Mouse (Mus musculus): ENCODE measurements around the gene Ddrgk1. TPM values are rescaled to one million over a fixed set of nuclear protein-coding genes. Genes with fewer than 3 reads are reported as not detected.

Ddrgk1 gene
- total RNA-seq, 1 experiment, result 60.1 TPM

DNA sequence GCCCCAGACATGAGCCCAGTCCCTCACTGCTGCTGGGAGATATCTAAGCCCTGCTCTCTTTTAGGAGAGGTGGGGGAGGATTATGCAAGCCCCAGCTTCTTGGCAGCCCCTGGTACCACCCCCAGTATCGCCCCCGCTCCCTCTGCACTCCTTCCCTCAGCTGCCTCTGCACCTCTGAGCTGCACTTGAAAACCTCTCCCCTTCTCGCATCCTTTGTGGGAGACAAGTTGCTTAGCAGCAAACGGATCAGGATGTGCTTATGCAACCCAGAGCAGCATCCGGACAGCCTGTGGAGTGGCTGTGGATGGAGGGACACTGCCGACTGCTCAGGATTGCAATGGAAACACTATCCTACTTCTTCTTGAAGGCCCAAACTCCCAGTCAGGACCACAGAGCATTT, 6.9 kb downstream of the Ddrgk1 start:
- Histone ChIP-seq H3K27ac (ENCODE audit: insufficient read depth, low read depth, low read length, poor library complexity, severe bottlenecking) (no peak overlapping the region), H3K4me1 (ENCODE audit: control insufficient read depth in 2 of 2, insufficient read depth in 2 of 2, low read length in 2 of 2, poor library complexity in 1 of 2) (no peaks in the 10 kb centered on the region), H3K4me3 (ENCODE audit: insufficient read depth in 1 of 2, low read depth in 1 of 2, low read length in 2 of 2, poor library complexity in 1 of 2, severe bottlenecking in 1 of 2) (no peak overlapping the region), H3K9ac (ENCODE audit: insufficient read depth, low read depth, low read length, poor library complexity, severe bottlenecking) (no peak overlapping the region), H3K36me3 (ENCODE audit: control insufficient read depth, insufficient read depth, low read length, poor library complexity, severe bottlenecking) (peaks cover 42% of the 10 kb centered on the region), H3K9me3 (ENCODE audit: control insufficient read depth, insufficient read depth, low read depth, low read length) (no peaks in the 10 kb centered on the region)
- no peak for DNase-seq (ENCODE audit: low read depth, low spot score)
- no peak for TF ChIP-seq MAFK (IDR thresholded peaks at IDR 0.05; ENCODE audit: insufficient read depth, low read depth, low read length)
- no peak for TF ChIP-seq ZC3H11A (IDR thresholded peaks at IDR 0.05; ENCODE audit: borderline replicate concordance, low read depth, low read length)
- in situ Hi-C loops (cut with MboI; ENCODE audit: low sequenced_read_pairs in 2 of 2, unreplicated experiment in 2 of 2), result no loop called here

DNA sequence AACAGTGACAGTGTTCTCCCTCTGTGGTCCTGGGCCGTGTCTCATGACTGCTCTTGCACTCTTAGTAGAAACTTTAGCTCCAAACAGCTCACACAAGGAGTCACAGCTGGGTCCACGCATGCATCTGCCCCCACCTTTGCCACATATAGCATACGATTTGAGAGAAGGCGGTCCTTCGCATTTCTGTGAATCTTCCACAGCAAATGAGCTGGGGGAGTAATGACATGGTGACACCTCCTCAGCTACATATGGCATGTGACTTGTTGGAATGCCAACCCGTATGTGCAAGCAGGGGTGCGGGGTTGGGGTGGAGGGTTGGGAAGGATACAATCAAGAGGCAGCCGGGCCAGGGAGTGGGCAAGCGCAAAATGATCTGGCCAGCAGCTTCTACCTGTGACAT, 7.9 kb downstream of the Ddrgk1 start:
- Histone ChIP-seq H3K9me3 (ENCODE audit: control insufficient read depth, insufficient read depth, low read depth, low read length) (no peaks in the 10 kb centered on the region), H3K27ac (ENCODE audit: insufficient read depth, low read depth, low read length, poor library complexity, severe bottlenecking) (no peak overlapping the region), H3K36me3 (ENCODE audit: control insufficient read depth, insufficient read depth, low read length, poor library complexity, severe bottlenecking) (peaks cover 39% of the 10 kb centered on the region), H3K4me3 (ENCODE audit: insufficient read depth in 1 of 2, low read depth in 1 of 2, low read length in 2 of 2, poor library complexity in 1 of 2, severe bottlenecking in 1 of 2) (no peak overlapping the region), H3K4me1 (ENCODE audit: control insufficient read depth in 2 of 2, insufficient read depth in 2 of 2, low read length in 2 of 2, poor library complexity in 1 of 2) (no peaks in the 10 kb centered on the region), H3K9ac (ENCODE audit: insufficient read depth, low read depth, low read length, poor library complexity, severe bottlenecking) (no peak overlapping the region)
- in situ Hi-C loops (cut with MboI; ENCODE audit: low sequenced_read_pairs in 2 of 2, unreplicated experiment in 2 of 2), result no loop called here
- DNase-seq (ENCODE audit: low read depth, low spot score), result no peak
- TF ChIP-seq CHD2 (IDR thresholded peaks at IDR 0.05; ENCODE audit: low read depth, low read length) (no peak), ZNF384 (IDR thresholded peaks at IDR 0.05; ENCODE audit: low read depth, low read length) (no peak), HCFC1 (IDR thresholded peaks at IDR 0.05; ENCODE audit: borderline replicate concordance, insufficient read depth, low read length) (no peak), MAFK (IDR thresholded peaks at IDR 0.05; ENCODE audit: insufficient read depth, low read depth, low read length) (no peak), ZC3H11A (IDR thresholded peaks at IDR 0.05; ENCODE audit: borderline replicate concordance, low read depth, low read length) (no peak)

DNA sequence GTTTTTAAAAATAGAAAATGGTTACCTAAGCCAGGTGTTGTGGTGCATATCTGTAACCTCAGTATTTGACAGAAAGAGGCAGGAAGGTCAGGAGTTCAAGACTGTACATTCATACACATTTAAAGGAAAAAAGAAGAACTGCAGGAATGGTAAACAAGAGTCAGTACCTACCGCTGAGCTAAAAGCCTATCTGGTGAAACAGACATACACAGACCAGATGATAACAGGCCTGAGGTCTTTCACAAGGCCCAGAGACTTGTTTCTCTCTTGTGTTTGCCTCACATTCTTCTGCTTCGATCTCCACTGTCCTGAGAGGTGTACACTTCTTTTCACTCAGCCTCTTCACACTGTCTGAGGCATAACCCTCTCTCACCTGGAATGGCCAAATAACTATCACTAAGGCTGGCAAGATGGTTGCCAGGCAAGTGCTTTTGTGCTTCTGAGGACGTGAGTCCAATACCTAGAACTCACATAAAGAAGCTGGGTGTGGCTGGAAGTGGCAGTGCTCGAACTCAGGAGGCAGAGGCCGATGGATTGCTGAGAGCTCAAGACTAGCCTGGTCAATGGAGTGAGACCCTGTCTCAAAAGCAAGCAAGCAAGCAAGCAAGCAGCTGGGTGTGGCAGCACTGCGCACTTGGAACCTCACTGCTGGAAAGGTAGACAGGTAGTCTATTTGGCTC, 8.7 kb downstream of the Ddrgk1 start:
- in situ Hi-C loops (cut with MboI; ENCODE audit: low sequenced_read_pairs in 2 of 2, unreplicated experiment in 2 of 2), result no loop called here
- DNase-seq (ENCODE audit: low read depth, low spot score), result no peak
- H3K9me3 ChIP-seq (ENCODE audit: control insufficient read depth, insufficient read depth, low read depth, low read length), result no peaks in the 10 kb centered on the region
- peaks cover 36% of the 10 kb centered on the region for H3K36me3 ChIP-seq (ENCODE audit: control insufficient read depth, insufficient read depth, low read length, poor library complexity, severe bottlenecking)
- H3K27ac ChIP-seq (ENCODE audit: insufficient read depth, low read depth, low read length, poor library complexity, severe bottlenecking), result no peak overlapping the region
- no peak for TF ChIP-seq ZNF384 (IDR thresholded peaks at IDR 0.05; ENCODE audit: low read depth, low read length)
- TF ChIP-seq CHD2 (IDR thresholded peaks at IDR 0.05; ENCODE audit: low read depth, low read length), result no peak
- TF ChIP-seq MAFK (IDR thresholded peaks at IDR 0.05; ENCODE audit: insufficient read depth, low read depth, low read length), result no peak
- TF ChIP-seq ZC3H11A (IDR thresholded peaks at IDR 0.05; ENCODE audit: borderline replicate concordance, low read depth, low read length), result no peak
- no peak for TF ChIP-seq HCFC1 (IDR thresholded peaks at IDR 0.05; ENCODE audit: borderline replicate concordance, insufficient read depth, low read length)
- no peaks in the 10 kb centered on the region for H3K4me1 ChIP-seq (ENCODE audit: control insufficient read depth in 2 of 2, insufficient read depth in 2 of 2, low read length in 2 of 2, poor library complexity in 1 of 2)
- no peak overlapping the region for H3K4me3 ChIP-seq (ENCODE audit: insufficient read depth in 1 of 2, low read depth in 1 of 2, low read length in 2 of 2, poor library complexity in 1 of 2, severe bottlenecking in 1 of 2)
- H3K9ac ChIP-seq (ENCODE audit: insufficient read depth, low read depth, low read length, poor library complexity, severe bottlenecking), result no peak overlapping the region

DNA sequence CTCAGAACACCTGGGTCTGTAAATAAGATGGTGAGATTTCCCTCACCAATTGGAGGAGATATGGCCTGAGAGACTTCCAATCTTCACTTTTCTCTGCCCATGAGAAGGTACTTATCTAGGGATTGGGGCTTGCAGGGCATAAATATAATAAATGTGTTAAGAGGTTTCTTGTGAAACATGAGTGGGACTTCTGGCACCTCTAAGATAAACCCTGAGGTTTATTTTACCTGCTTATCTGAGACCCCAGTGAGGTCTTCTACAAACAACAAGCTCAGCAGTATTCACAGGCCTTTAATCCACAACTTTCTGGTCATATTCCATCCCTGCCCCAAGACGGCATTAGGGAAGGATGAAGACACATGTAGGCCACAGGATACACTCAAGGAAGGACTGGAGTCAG, 10.7 kb downstream of the Ddrgk1 start:
- H3K4me1 ChIP-seq (ENCODE audit: control insufficient read depth in 2 of 2, insufficient read depth in 2 of 2, low read length in 2 of 2, poor library complexity in 1 of 2), result no peaks in the 10 kb centered on the region
- in situ Hi-C loops (cut with MboI; ENCODE audit: low sequenced_read_pairs in 2 of 2, unreplicated experiment in 2 of 2), result no loop called here
- peaks cover 32% of the 10 kb centered on the region for H3K36me3 ChIP-seq (ENCODE audit: control insufficient read depth, insufficient read depth, low read length, poor library complexity, severe bottlenecking)
- no peaks in the 10 kb centered on the region for H3K9me3 ChIP-seq (ENCODE audit: control insufficient read depth, insufficient read depth, low read depth, low read length)
- no peak overlapping the region for H3K4me3 ChIP-seq (ENCODE audit: insufficient read depth in 1 of 2, low read depth in 1 of 2, low read length in 2 of 2, poor library complexity in 1 of 2, severe bottlenecking in 1 of 2)
- TF ChIP-seq ZC3H11A (IDR thresholded peaks at IDR 0.05; ENCODE audit: borderline replicate concordance, low read depth, low read length) (no peak), MAFK (IDR thresholded peaks at IDR 0.05; ENCODE audit: insufficient read depth, low read depth, low read length) (no peak), ZNF384 (IDR thresholded peaks at IDR 0.05; ENCODE audit: low read depth, low read length) (no peak), HCFC1 (IDR thresholded peaks at IDR 0.05; ENCODE audit: borderline replicate concordance, insufficient read depth, low read length) (no peak), CHD2 (IDR thresholded peaks at IDR 0.05; ENCODE audit: low read depth, low read length) (no peak)
- DNase-seq (ENCODE audit: low read depth, low spot score), result no peak
- H3K9ac ChIP-seq (ENCODE audit: insufficient read depth, low read depth, low read length, poor library complexity, severe bottlenecking), result no peak overlapping the region
- H3K27ac ChIP-seq (ENCODE audit: insufficient read depth, low read depth, low read length, poor library complexity, severe bottlenecking), result no peak overlapping the region

- Histone ChIP-seq H3K4me3 (ENCODE audit: insufficient read depth in 1 of 2, low read depth in 1 of 2, low read length in 2 of 2, poor library complexity in 1 of 2, severe bottlenecking in 1 of 2) (no peak overlapping the region), H3K27ac (ENCODE audit: insufficient read depth, low read depth, low read length, poor library complexity, severe bottlenecking) (no peak overlapping the region), H3K9me3 (ENCODE audit: control insufficient read depth, insufficient read depth, low read depth, low read length) (no peaks in the 10 kb centered on the region), H3K9ac (ENCODE audit: insufficient read depth, low read depth, low read length, poor library complexity, severe bottlenecking) (no peak overlapping the region), H3K4me1 (ENCODE audit: control insufficient read depth in 2 of 2, insufficient read depth in 2 of 2, low read length in 2 of 2, poor library complexity in 1 of 2) (no peaks in the 10 kb centered on the region), H3K36me3 (ENCODE audit: control insufficient read depth, insufficient read depth, low read length, poor library complexity, severe bottlenecking) (peaks cover 31% of the 10 kb centered on the region)
- no peak for DNase-seq (ENCODE audit: low read depth, low spot score)
- TF ChIP-seq MAFK (IDR thresholded peaks at IDR 0.05; ENCODE audit: insufficient read depth, low read depth, low read length) (no peak), ZNF384 (IDR thresholded peaks at IDR 0.05; ENCODE audit: low read depth, low read length) (no peak), ZC3H11A (IDR thresholded peaks at IDR 0.05; ENCODE audit: borderline replicate concordance, low read depth, low read length) (no peak), HCFC1 (IDR thresholded peaks at IDR 0.05; ENCODE audit: borderline replicate concordance, insufficient read depth, low read length) (no peak), CHD2 (IDR thresholded peaks at IDR 0.05; ENCODE audit: low read depth, low read length) (no peak)
- in situ Hi-C loops (cut with MboI; ENCODE audit: low sequenced_read_pairs in 2 of 2, unreplicated experiment in 2 of 2), result no loop called here
Measured at GRCm38 (mm10) chr2:130653303-130653702, 11.2 kb downstream of the Ddrgk1 start.

Measured in ES-E14 (cell line).